Mouse (Mus musculus) urinary bladder, adult 2 months (tissue): Measurements from ENCODE around the gene Ecel1. TPM values are rescaled to one million over a fixed set of nuclear protein-coding genes. Genes with fewer than 3 reads are reported as not detected.

Experiments
- DNase-seq: peaks from one replicate; pipeline ENCODE4 v3.0.0; 2022; ENCODE audit warnings: low spot score
- polyA plus RNA-seq: library from polyadenylated mRNA; depleted of rRNA; stranded (reverse); fragments of >200 nt; gene quantifications from 2 replicates; pipeline ENCODE4 v1.2.3, GENCODE M21; 2012; rRNA removed

Gene Ecel1
- 0.10 TPM in 1 of 2 replicates, not detected in the other for polyA plus RNA-seq

DNA sequence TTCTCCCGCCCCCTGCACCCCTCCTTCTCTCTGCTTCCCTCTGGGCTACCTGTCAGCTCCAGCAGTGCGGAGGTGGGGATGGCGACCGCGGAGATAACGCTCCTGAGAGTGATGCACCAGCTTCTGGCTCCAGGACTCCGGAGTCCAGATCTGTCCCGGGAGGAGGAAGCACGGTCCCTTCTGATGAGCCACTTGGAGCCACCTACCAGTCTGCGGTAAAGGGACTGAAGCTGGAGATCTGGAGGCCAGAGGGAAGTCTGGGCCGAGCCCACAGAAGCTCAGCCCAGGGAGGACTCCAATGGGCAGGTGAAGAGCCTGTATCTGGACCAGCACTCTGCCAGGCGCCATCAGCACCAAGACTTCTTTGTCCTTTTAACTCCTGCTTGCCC lies at the start of gene Ecel1:
Gene Ecel1 (minus strand): TSS at position 323 of the 389 bp plus-strand sequence.
- DNase-seq = no peak

- no peak for DNase-seq
Measured at GRCm38 (mm10) chr1:87205502-87205901, 49.2 kb upstream of the Ecel1 start.

DNA sequence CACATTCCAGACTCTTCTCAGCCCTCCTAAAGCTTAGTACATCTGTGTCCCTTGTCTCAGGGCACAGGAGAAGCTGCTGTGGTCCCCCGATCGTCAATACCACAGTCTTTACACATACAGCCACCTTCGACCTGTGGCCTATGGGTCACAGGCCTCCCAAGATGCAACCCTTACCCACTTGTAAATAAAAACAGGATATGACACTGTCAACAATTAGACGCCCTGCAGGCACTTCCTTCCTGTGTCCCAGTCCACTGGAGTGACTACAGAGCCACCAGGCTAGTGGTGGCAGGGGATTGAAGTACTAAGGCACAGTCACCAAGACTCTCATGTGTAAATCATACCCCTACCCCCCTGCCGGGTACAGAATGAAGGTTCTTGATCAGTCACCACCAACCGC lies 48.7 kb upstream of the Ecel1 start:
- no peak for DNase-seq

GRCm38 (mm10) chr1:87204465-87204864 lies 48.1 kb upstream of the Ecel1 start, which contains the start of gene Chrng:
Chrng (plus strand) TSS chr1:87204657.
- DNase-seq = no peak

GRCm38 (mm10) chr1:87203779-87204178 lies 47.5 kb upstream of the Ecel1 start:
- no peak for DNase-seq

- no peak for DNase-seq
Measured at GRCm38 (mm10) chr1:87201848-87202247, 45.5 kb upstream of the Ecel1 start.

DNA sequence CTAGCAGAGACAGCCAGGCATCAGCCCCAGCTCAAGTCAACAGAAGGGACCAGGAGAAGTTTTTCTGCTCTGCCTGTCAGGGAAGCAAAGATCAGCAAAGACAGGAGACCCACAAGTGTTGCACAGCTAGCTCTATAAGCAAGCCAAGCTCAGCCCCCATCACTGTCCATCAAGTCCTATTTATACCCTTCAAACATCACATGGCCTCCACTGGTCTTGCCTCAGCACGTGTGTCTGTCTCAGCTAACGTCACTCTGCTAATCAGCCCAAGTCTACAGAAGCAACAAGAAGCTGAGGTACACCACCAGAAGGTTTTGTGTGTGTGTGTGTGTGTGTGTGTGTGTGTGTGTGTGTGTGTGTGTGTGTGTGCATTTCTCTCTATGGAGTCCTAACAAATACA lies 44.5 kb upstream of the Ecel1 start:
- no peak for DNase-seq

- no peak for DNase-seq
Measured at GRCm38 (mm10) chr1:87198119-87199065, 42.1 kb upstream of the Ecel1 start.

DNA sequence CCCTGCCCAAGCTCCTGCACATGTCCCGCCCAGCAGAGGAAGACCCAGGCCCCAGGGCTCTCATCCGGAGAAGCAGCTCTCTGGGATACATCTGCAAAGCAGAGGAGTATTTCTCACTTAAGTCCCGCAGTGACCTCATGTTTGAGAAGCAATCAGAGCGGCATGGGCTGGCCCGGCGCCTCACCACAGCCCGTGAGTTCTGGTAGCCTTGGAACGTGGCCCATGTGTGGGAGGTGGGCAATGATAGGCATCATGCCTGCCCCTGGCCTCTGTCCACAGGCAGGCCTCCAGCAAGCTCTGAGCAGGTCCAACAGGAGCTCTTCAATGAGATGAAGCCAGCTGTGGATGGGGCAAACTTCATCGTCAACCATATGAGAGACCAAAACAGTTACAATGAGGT lies 41.0 kb upstream of the Ecel1 start:
- no peak for DNase-seq

DNA sequence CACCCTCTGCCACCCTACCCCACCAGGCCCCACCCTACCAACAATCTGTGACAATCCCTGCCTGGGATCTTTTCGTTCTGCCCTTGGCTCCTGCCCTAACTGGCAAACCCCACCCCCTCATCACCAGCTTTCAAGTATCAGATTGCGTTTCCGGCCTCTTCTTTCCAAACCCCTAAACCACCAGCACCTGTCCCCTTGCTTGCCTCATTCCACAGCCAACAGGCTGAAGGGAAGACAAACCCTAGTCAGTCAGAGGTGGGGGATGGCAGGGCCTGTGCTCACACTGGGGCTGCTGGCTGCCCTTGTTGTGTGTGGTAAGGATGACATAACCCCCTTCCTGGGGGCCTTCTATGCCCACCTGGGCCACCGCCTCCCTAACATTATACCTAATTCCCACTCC lies 34.1 kb upstream of the Ecel1 start, which contains the start of gene Chrnd:
Gene Chrnd (plus strand): TSS at position 179 of the 400 bp plus-strand sequence.
- no peak for DNase-seq

DNA sequence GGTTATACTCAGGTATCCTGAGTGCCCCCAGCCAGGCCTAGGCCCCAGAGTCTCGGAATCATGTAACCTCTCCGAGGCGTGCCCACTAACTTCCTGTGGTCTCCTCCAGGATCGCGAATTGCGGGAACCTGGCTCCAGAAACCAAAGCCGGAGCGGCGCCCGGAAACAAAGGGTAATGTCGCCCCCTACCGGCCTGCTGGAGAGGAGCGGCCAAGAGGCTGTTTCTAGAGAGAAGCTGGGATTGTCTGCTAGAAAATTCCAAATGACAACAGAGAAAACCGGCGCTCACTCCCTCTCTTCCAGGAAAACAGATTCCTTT lies 30.7 kb upstream of the Ecel1 start:
- DNase-seq = peak; percentile 48

DNA sequence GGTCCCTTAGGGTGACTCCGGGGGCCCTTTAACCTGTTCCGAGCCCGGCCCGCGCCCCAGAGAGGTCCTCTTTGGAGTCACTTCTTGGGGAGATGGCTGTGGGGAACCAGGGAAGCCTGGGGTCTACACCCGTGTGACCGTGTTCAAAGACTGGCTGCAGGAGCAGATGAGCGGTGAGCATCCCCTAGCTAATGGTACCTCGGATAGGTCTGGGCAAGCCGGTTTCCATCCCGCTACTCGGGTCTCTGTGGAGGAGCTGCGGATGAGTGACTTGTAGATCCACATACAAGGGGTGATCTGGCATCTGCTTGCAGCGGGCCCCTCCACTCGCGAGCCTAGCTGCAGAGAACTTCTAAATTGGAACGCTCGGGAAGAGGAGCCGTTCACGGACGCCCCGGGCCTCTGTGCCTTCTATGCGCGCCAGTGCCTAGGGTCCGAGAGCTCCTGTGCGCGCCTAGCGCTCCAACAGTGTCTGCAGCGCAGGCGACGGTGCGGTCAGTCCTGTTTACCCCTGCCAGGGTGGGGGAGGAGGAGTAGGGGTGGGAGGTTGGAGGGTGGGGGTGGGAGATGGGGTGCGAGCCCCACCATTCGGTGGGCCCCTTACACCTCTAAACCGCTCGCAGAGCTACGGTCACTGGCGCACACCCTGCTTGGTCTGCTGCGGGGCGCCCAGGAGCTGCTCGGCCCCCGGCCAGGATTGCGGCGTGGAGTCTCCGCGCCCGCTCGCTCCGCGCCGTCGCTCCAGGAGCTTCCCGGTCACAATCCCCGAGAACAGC lies 30.1 kb upstream of the Ecel1 start:
- no peak for DNase-seq

DNA sequence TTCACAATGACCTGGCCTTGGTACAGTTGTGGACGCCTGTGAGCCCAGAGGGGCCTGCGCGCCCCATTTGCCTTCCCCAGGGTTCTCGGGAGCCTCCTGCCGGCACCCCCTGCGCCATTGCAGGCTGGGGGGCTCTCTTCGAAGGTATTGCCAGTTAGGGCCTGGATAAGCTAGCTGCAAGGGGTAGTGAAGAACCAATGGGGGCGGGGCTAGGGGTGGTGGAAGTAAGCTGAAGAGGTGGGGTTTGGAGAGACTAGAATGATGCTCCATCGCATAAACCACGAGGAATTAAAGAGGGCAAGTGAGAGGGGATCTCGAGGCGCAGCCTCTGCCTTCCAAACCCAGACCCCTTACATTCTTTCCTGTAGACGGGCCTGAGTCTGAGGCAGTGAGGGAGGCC lies 29.2 kb upstream of the Ecel1 start:
- DNase-seq = no peak

DNA sequence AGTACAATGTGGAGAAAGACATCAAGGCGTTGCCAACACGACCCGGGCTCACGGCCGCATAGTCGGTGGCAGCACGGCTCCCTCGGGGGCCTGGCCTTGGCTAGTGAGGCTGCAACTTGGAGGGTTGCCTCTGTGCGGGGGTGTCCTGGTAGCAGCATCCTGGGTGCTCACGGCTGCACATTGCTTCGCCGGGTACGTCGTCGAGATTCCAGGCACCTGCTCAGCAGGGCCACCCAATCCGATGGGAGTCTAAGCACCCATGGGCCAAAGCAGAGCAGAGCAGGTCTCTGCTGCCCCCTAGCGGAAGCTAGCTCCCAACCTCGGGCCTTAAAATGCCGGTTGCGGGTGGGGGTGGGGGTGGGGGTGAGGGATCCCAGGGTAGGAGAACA lies 28.4 kb upstream of the Ecel1 start:
- peak; percentile 45 for DNase-seq

- no peak for DNase-seq
Measured at GRCm38 (mm10) chr1:87183998-87184750, 27.9 kb upstream of the Ecel1 start.

- no peak for DNase-seq
Measured at GRCm38 (mm10) chr1:87183013-87183412, 26.7 kb upstream of the Ecel1 start, which contains the start of gene Prss56. Prss56 (plus strand) TSS chr1:87183313.

GRCm38 (mm10) chr1:87180896-87181295 lies 24.6 kb upstream of the Ecel1 start:
- DNase-seq = no peak

DNA sequence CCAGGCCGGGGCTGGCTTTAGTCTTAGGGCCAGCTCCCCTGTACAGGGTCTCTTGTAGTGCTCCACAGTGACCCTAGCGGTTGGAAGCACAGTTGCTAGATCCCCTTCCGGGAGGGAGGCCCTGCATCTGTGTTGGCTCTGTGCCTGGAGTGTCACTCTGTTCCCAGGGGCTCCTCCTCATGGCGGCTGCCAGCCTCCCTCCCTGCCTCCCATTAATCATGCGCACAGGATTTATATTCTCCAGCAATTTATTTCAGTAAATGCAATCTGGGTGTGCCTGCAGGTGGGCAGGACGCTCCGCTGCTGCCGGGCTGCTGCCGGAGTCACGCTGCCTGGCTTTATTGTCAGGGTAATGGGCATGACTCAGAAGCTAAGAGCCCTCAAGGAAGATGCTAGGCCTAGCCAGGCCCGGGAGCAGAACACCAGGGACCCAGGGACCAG lies 19.6 kb upstream of the Ecel1 start:
- DNase-seq = no peak

DNA sequence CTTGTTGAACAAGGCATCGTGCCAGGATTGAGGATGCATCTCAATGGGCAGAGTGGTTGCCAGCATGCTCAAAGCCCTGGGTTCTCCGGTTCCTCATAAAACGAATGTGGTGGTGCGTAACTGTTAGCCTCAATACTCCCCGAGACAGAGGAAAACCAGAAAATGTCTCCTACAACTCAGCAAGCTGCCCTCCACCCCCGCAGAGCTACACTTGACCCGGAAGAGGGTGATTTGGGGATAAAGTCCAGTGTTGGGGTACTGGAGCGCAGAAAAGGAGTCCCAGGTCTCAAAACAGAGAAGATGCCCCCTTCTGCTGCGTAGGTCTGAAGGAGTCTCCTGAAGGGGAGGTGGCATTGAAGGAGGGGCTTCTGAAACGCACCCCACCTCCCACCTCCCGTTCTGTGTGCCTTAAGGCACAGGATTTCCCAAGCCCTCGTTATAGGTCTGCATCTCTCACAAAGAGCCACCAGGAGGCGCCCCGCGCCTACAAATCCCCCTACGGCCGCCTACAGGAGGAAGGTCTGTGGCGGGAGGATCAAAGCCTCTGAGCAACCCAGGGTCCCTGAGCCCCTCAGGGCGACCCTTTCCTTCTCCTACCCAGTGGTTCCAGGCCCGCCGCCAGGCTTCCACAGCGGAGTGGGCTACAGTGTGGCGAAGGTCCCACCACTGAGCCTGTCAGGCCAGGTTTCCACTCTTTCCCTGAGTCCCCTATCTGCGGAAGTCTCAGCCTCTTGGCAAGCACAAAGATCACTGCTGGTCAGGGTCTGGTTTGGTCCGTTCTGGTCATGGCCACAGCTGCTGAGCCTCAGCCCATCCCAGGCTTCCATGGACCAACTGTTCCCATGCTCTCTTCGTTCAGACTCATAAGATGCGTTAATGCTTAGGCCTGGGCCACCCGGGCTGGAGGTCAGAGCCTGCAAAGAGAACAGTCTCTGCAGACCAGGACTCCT lies 18.0 kb upstream of the Ecel1 start:
- peak; percentile 42 for DNase-seq

- no peak for DNase-seq
Measured at GRCm38 (mm10) chr1:87172316-87172715, 16.0 kb upstream of the Ecel1 start.

GRCm38 (mm10) chr1:87171312-87171711 lies 15.0 kb upstream of the Ecel1 start:
- no peak for DNase-seq
